ENCODE assay signal across 8 mouse cellular contexts in genomic region chr8:87469931-87470833, GRCm38 (mm10). TPM values are rescaled to one million over a fixed set of nuclear protein-coding genes. Genes with fewer than 3 reads are reported as not detected.
DNase-seq lines count a peak whose midpoint lies in the region; ATAC-seq lines count a peak whose summit lies in the region.

No protein-coding gene starts in this region.

- H3K4me3 ChIP-seq in forebrain, embryonic 15.5 days: peak overlapping the region; percentile 92
- peak overlapping the region; percentile 17; the same call in 1 of the 2 replicates for H3K4me3 ChIP-seq in kidney, embryonic 14.5 days (ENCODE audit: low read length)
- peak overlapping the region; percentile 56 for H3K4me3 ChIP-seq in neural tube, embryonic 11.5 days (ENCODE audit: low read depth, low read length)

- H3K4me1 ChIP-seq in forebrain, embryonic 15.5 days: peaks cover 52% of the 10 kb centered on the region
- peaks cover 28% of the 10 kb centered on the region; the same call in 1 of the 2 replicates for H3K4me1 ChIP-seq in kidney, embryonic 14.5 days (ENCODE audit: control insufficient read depth, insufficient read depth, low read length)
- H3K4me1 ChIP-seq in neural tube, embryonic 11.5 days (ENCODE audit: control insufficient read depth, insufficient read depth, low read length): peaks cover 15% of the 10 kb centered on the region

- H3K27me3 ChIP-seq in forebrain, embryonic 15.5 days: peaks cover 78% of the 10 kb centered on the region
- H3K27me3 ChIP-seq in kidney, embryonic 14.5 days (ENCODE audit: control insufficient read depth, insufficient read depth, low read length): peaks cover 97% of the 10 kb centered on the region
- H3K27me3 ChIP-seq in neural tube, embryonic 11.5 days (ENCODE audit: control insufficient read depth, insufficient read depth, low read length): peaks cover 75% of the 10 kb centered on the region

- H3K9ac ChIP-seq in forebrain, embryonic 15.5 days (replicated peaks): 0 out of 2 replicates have a peak overlapping the region, but pooled peaks have one; percentile 22
- no peak overlapping the region; the same call in 1 of the 2 replicates for H3K9ac ChIP-seq in kidney, embryonic 14.5 days (ENCODE audit: low read depth, low read length)
- peak overlapping the region; percentile 22; the same call in 1 of the 2 replicates for H3K9ac ChIP-seq in neural tube, embryonic 11.5 days (ENCODE audit: low read length)

- H3K9me3 ChIP-seq in forebrain, embryonic 15.5 days: no peaks in the 10 kb centered on the region
- no peaks in the 10 kb centered on the region for H3K9me3 ChIP-seq in kidney, embryonic 14.5 days (ENCODE audit: control insufficient read depth, low read length)
- no peaks in the 10 kb centered on the region for H3K9me3 ChIP-seq in neural tube, embryonic 11.5 days (ENCODE audit: control insufficient read depth, low read length)

- under 1% methylated on average over 59 of the region's 59 CpGs for WGBS in forebrain, embryonic 15.5 days
- under 1% methylated on average over 59 of the region's 59 CpGs for WGBS in kidney, embryonic 14.5 days
- WGBS in neural tube, embryonic 11.5 days: 1% methylated on average over 59 of the region's 59 CpGs

- peak; percentile 12 to 53 for DNase-seq in adrenal gland, adult (ENCODE audit: inconsistent age in 2 of 2, low spot score in 1 of 2)
- DNase-seq in adrenal gland, adult 8-10 months: no peak
- peak; percentile 92 for DNase-seq in cerebellum, adult 11-12 months
- DNase-seq in neural tube, embryonic 11.5 days (ENCODE audit: low spot score): peak; percentile 57
- DNase-seq in layer of hippocampus, adult 9-11 months: no peak
- DNase-seq in gastrocnemius, postnatal 25 days: no peak

- no peaks in the 10 kb centered on the region for H3K36me3 ChIP-seq in forebrain, embryonic 15.5 days
- H3K36me3 ChIP-seq in kidney, embryonic 14.5 days (ENCODE audit: control insufficient read depth, insufficient read depth, low read length): no peaks in the 10 kb centered on the region
- H3K36me3 ChIP-seq in neural tube, embryonic 11.5 days (ENCODE audit: control insufficient read depth, insufficient read depth, low read length): no peaks in the 10 kb centered on the region

- peak overlapping the region; percentile 99 for H3K4me2 ChIP-seq in forebrain, embryonic 15.5 days (replicated peaks)
- peak overlapping the region; percentile 22; the same call in 1 of the 2 replicates for H3K4me2 ChIP-seq in kidney, embryonic 14.5 days (replicated peaks; ENCODE audit: low read depth, low read length)
- H3K4me2 ChIP-seq in neural tube, embryonic 11.5 days (ENCODE audit: low read depth): peak overlapping the region; percentile 94

- no peak for ATAC-seq in forebrain, embryonic 15.5 days (replicated peaks)
- ATAC-seq in kidney, embryonic 14.5 days (ENCODE audit: low FRiP score, low TSS enrichment): no peak
- no peak for ATAC-seq in neural tube, embryonic 11.5 days (ENCODE audit: insufficient read depth, low FRiP score, low TSS enrichment)

- no peak overlapping the region for H3K27ac ChIP-seq in forebrain, embryonic 15.5 days (replicated peaks)
- H3K27ac ChIP-seq in kidney, embryonic 14.5 days (ENCODE audit: low read depth, low read length): no peak overlapping the region
- no peak overlapping the region for H3K27ac ChIP-seq in neural tube, embryonic 11.5 days (ENCODE audit: low read depth, low read length)

RNA-seq across cellular contexts. Expression of gene Cbln1, which starts 2.2 kb away (rescaled TPM):
- under 1 TPM in 3 of 4 experiments, not detected in 1; 0.18 to 0.70 (median 0.41) TPM for total RNA-seq in adrenal gland, adult 8-10 months (2022)
- polyA plus RNA-seq in forebrain, embryonic 15.5 days (2015; fragmentation: Nextera tagmentation; extraction: Ambion mirVana): 5.7 and 10.6 TPM in 2 replicates
- polyA plus RNA-seq in kidney, embryonic 14.5 days (2014; fragmentation: Nextera tagmentation; extraction: Ambion mirVana): 0.19 TPM in 1 of 2 replicates, not detected in the other
- polyA plus RNA-seq in neural tube, embryonic 11.5 days (2014; fragmentation: Nextera tagmentation; extraction: Ambion mirVana): 5.2 TPM in 2 replicates
- total RNA-seq in gastrocnemius, postnatal 25 days (2021): under 1 TPM in 1 of 2 experiments, not detected in 1; 0.16 TPM

Comparison
In these comparisons a context has a peak if more than half of its experiments do, and no peak if none do; other contexts are left out.
1. DNase-seq: peak in adrenal gland, adult (2 of 2), cerebellum, adult 11-12 months (single experiment) and neural tube, embryonic 11.5 days (single experiment); none in adrenal gland, adult 8-10 months (single experiment), layer of hippocampus, adult 9-11 months (single experiment) and gastrocnemius, postnatal 25 days (single experiment).
2. H3K4me2 ChIP-seq: peak in every context shown above with its lines; median percentile 99 in forebrain, embryonic 15.5 days; 94 in neural tube, embryonic 11.5 days; 22 in kidney, embryonic 14.5 days.
3. H3K4me3 ChIP-seq: peak in every context shown above with its lines; median percentile 92 in forebrain, embryonic 15.5 days; 56 in neural tube, embryonic 11.5 days; 17 in kidney, embryonic 14.5 days.